Mouse (Mus musculus) bone marrow, adult 2 months (tissue): ENCODE measurements around the gene Kcnn1. TPM values are rescaled to one million over a fixed set of nuclear protein-coding genes. Genes with fewer than 3 reads are reported as not detected.
"Not testable (repeated sequence)": the region's sequence is repeated elsewhere in the genome, so short reads cannot be mapped to it uniquely, and the experiment has no call there.

Experiments
- H3K27ac ChIP-seq: fragments of 200-500 bp; 2 replicates; pipeline ENCODE4 v1.5.1; 2012; ENCODE audit warnings: low read depth, mild to moderate bottlenecking, control low read depth, inconsistent platforms, low read length; ENCODE audit not compliant: control insufficient read depth, poor library complexity, insufficient read depth
- H3K4me1 ChIP-seq: fragments of 200-500 bp; 2 replicates; pipeline ENCODE4 v1.6.1; 2011; ENCODE audit warnings: low read length; ENCODE audit not compliant: control insufficient read depth, insufficient read depth
- H3K4me3 ChIP-seq: fragments of 200-500 bp; replicated peaks from 2 replicates; pipeline ENCODE3; 2011; ENCODE audit warnings: mild to moderate bottlenecking, low read depth, low read length, control low read depth; ENCODE audit not compliant: control insufficient read depth
- CTCF ChIP-seq: fragments of 200-500 bp; IDR thresholded peaks from 2 replicates; pipeline ENCODE4 v1.5.1; 2011; ENCODE audit warnings: low read length, control low read depth; ENCODE audit not compliant: control insufficient read depth, insufficient read depth
- POLR2A ChIP-seq: fragments of 200-500 bp; IDR thresholded peaks from 2 replicates; pipeline ENCODE4 v1.6.1; 2011; ENCODE audit warnings: low read depth, mild to moderate bottlenecking, control low read depth, low read length, borderline replicate concordance; ENCODE audit not compliant: control insufficient read depth
- WGBS: fragments of 180-500 bp; shearing (Covaris S2); methylation state at CpG from one replicate; pipeline ENCODE4 v1.1.7; 2018; 5-methylcytosine and 5-hydroxymethylcytosine counted together
- polyA plus RNA-seq: library from polyadenylated mRNA; stranded (reverse); fragments of >200 nt; gene quantifications from 2 replicates; pipeline ENCODE4 v1.2.4, GENCODE M21; 2011; ENCODE audit warnings: low replicate concordance; ENCODE audit not compliant: missing spikeins, insufficient read depth, insufficient read length

Kcnn1 gene
- polyA plus RNA-seq, 1 experiment = not detected

GRCm38 (mm10) chr8:70902211-70902610, 39.2 kb upstream of the Kcnn1 start:
- TF ChIP-seq CTCF (no peak), POLR2A (no peak)
- H3K4me3 ChIP-seq = no peak overlapping the region
- H3K4me1 ChIP-seq = peaks cover 7% of the 10 kb centered on the region; the same call in 1 of the 2 replicates
- no peak overlapping the region for H3K27ac ChIP-seq
- 80% methylated on average over 5 of the region's 5 CpGs for WGBS

GRCm38 (mm10) chr8:70900872-70901387, 37.9 kb upstream of the Kcnn1 start:
- Histone ChIP-seq H3K4me3 (no peak overlapping the region), H3K27ac (no peak overlapping the region), H3K4me1 (peaks cover 9% of the 10 kb centered on the region; the same call in 1 of the 2 replicates)
- 43% methylated on average over 2 of the region's 2 CpGs for WGBS
- no peak for TF ChIP-seq CTCF
- no peak for TF ChIP-seq POLR2A

GRCm38 (mm10) chr8:70899226-70899625, 36.2 kb upstream of the Kcnn1 start:
- H3K27ac ChIP-seq = no peak overlapping the region
- no peak for TF ChIP-seq POLR2A
- no peak for TF ChIP-seq CTCF
- peaks cover 6% of the 10 kb centered on the region; the same call in 1 of the 2 replicates for H3K4me1 ChIP-seq
- no peak overlapping the region for H3K4me3 ChIP-seq
- 74% methylated on average over 2 of the region's 2 CpGs for WGBS

GRCm38 (mm10) chr8:70898661-70899198, 35.7 kb upstream of the Kcnn1 start:
- TF ChIP-seq POLR2A (no peak), CTCF (no peak)
- WGBS = 27% methylated on average over 2 of the region's 2 CpGs
- no peak overlapping the region for H3K27ac ChIP-seq
- peaks cover 6% of the 10 kb centered on the region; the same call in 1 of the 2 replicates for H3K4me1 ChIP-seq
- no peak overlapping the region for H3K4me3 ChIP-seq

GRCm38 (mm10) chr8:70897681-70898413, 34.8 kb upstream of the Kcnn1 start:
- under 1% methylated on average over 20 of the region's 20 CpGs for WGBS
- TF ChIP-seq CTCF (peak; percentile 97), POLR2A (no peak)
- peaks cover 4% of the 10 kb centered on the region; the same call in 1 of the 2 replicates for H3K4me1 ChIP-seq

GRCm38 (mm10) chr8:70897021-70897680, 34.1 kb upstream of the Kcnn1 start, which contains the start of gene Rpl18a:
Rpl18a (minus strand) TSS chr8:70897412.
- Histone ChIP-seq H3K4me1 (peaks cover 4% of the 10 kb centered on the region; the same call in 1 of the 2 replicates), H3K4me3 (peak within 1 kb of the TSS; percentile 94), H3K27ac (peak within 1 kb of the TSS; percentile 60)
- under 1% methylated on average over 60 of the region's 60 CpGs for WGBS
- TF ChIP-seq POLR2A (peak; percentile 93), CTCF (no peak)

More at GRCm38 (mm10) chr8:70897681-70898413, 34.8 kb upstream of the Kcnn1 start:
- Histone ChIP-seq H3K4me3 (peak overlapping the region; percentile 83), H3K27ac (peak overlapping the region; percentile 21; the same call in 1 of the 2 replicates)

- H3K4me3 ChIP-seq = peak overlapping the region; percentile 94
- peak overlapping the region; percentile 29; the same call in 1 of the 2 replicates for H3K27ac ChIP-seq
- TF ChIP-seq POLR2A (no peak), CTCF (no peak)
- WGBS = 2% methylated on average over 25 of the region's 25 CpGs
- H3K4me1 ChIP-seq = peaks cover 4% of the 10 kb centered on the region; the same call in 1 of the 2 replicates
These were observed 33.4 kb upstream of the Kcnn1 start for GRCm38 (mm10) chr8:70896316-70897020.

- H3K4me3 ChIP-seq, H3K27ac ChIP-seq, H3K4me1 ChIP-seq: not testable (repeated sequence)
- WGBS = 84% methylated on average over 24 of the region's 24 CpGs
These were observed 32.7 kb upstream of the Kcnn1 start for GRCm38 (mm10) chr8:70895571-70896259.
